Mouse (Mus musculus) midbrain, embryonic 12.5 days (tissue): Measurements from ENCODE around the gene Dact2. TPM values are rescaled to one million over a fixed set of nuclear protein-coding genes. Genes with fewer than 3 reads are reported as not detected.

ENCODE experiments used
- ATAC-seq: fragments of 200-750 bp; cut with Nextera tagmentation; 2 replicates; pipeline ENCODE4 v1.8.0; 2017; ENCODE audit warnings: low read depth, moderate TSS enrichment, moderate library complexity; ENCODE audit not compliant: low FRiP score
- H3K27ac ChIP-seq: fragments of 300-500 bp; sonication (generic); replicated peaks from 2 replicates; pipeline ENCODE4 v1.5.1; 2016; ENCODE audit warnings: mild to moderate bottlenecking
- H3K27me3 ChIP-seq: fragments of 300-500 bp; sonication (generic); 2 replicates; pipeline ENCODE4 v1.6.1; 2016; ENCODE audit warnings: mild to moderate bottlenecking
- H3K36me3 ChIP-seq: fragments of 300-500 bp; sonication (generic); 2 replicates; pipeline ENCODE4 v1.6.1; 2016
- H3K4me1 ChIP-seq: fragments of 300-500 bp; sonication (generic); 2 replicates; pipeline ENCODE4 v1.6.1; 2016
- H3K4me2 ChIP-seq: fragments of 300-500 bp; sonication (generic); replicated peaks from 2 replicates; pipeline ENCODE4 v1.6.1; 2016; ENCODE audit warnings: mild to moderate bottlenecking, moderate library complexity
- H3K4me3 ChIP-seq: fragments of 300-500 bp; sonication (generic); 2 replicates; pipeline ENCODE4 v1.5.1; 2016; ENCODE audit warnings: mild to moderate bottlenecking
- H3K9ac ChIP-seq: fragments of 300-500 bp; sonication (generic); replicated peaks from 2 replicates; pipeline ENCODE4 v1.6.1; 2016; ENCODE audit warnings: mild to moderate bottlenecking, moderate library complexity
- H3K9me3 ChIP-seq: fragments of 300-500 bp; sonication (generic); 2 replicates; pipeline ENCODE4 v1.6.1; 2016; ENCODE audit warnings: mild to moderate bottlenecking
- WGBS: fragments of 180-500 bp; shearing (Covaris S2); methylation state at CpG from one replicate; pipeline ENCODE4 v1.1.7; 2016; 5-methylcytosine and 5-hydroxymethylcytosine counted together
- polyA plus RNA-seq: library from polyadenylated mRNA; unstranded; fragments of >200 nt; fragmentation: Nextera tagmentation; extraction: Ambion mirVana; gene quantifications from 2 replicates; pipeline ENCODE4 v1.2.1, GENCODE M21; 2016

The Dact2 gene
- polyA plus RNA-seq, 1 experiment from 2014 or later: 0.85 TPM

GRCm38 (mm10) chr17:14232629-14233028 lies 28.5 kb upstream of the Dact2 start:
- 52% methylated on average over 3 of the region's 3 CpGs for WGBS
- Histone ChIP-seq H3K4me3 (no peak overlapping the region), H3K36me3 (no peaks in the 10 kb centered on the region), H3K27me3 (peaks cover 6% of the 10 kb centered on the region; the same call in 1 of the 2 replicates), H3K27ac (no peak overlapping the region), H3K9me3 (no peaks in the 10 kb centered on the region), H3K9ac (no peak overlapping the region), H3K4me1 (no peaks in the 10 kb centered on the region), H3K4me2 (no peak overlapping the region)
- 0 out of 2 replicates have a peak, but pooled peaks have one; percentile 41 for ATAC-seq

GRCm38 (mm10) chr17:14230698-14231430 lies 26.8 kb upstream of the Dact2 start:
- Histone ChIP-seq H3K9ac (no peak overlapping the region), H3K36me3 (no peaks in the 10 kb centered on the region), H3K9me3 (no peaks in the 10 kb centered on the region), H3K27me3 (peaks cover 6% of the 10 kb centered on the region; the same call in 1 of the 2 replicates), H3K4me1 (no peaks in the 10 kb centered on the region), H3K4me3 (no peak overlapping the region), H3K4me2 (no peak overlapping the region), H3K27ac (no peak overlapping the region)
- no peak for ATAC-seq
- WGBS: 18% methylated on average over 13 of the region's 13 CpGs

DNA sequence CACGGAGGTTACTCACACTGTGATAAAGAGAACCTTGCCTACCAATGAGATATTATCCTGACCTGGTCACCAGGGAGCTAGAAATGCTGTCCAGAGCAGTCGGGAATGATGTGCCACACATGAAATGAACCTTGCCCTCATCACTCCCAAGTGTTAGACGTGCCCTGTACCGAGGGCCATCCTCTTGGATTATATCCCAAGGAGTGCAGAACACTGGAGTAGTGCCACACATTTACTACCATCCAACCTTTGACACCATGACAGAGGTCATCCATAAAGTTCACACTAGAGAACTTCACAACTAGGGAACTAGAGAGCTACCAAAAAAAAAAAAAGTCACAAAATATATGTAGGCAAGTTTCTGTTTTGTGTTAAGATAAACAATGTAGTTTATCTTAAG lies 24.3 kb upstream of the Dact2 start:
- WGBS: 84% methylated on average over 4 of the region's 4 CpGs
- H3K4me3 ChIP-seq: no peak overlapping the region
- ATAC-seq: no peak

DNA sequence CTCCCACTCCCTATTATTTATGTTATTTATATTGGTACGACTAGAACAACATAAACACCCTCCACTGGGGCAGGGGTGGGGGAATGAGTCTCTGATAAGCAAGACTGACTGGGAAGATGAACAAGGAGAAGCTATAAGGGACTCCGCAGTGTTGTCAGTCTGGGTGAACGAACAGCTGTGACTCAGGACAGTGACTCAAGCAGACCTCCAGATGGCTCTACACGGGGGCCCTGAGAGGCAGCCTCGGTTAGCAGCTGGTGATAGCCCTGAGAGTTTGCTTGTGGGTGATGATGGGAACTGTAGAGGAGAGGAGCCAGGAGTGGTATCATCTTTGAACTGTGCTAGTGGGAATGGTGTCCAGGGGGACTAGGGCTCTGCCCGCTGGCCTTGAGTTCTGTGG lies 23.5 kb upstream of the Dact2 start:
- H3K27ac ChIP-seq: no peak overlapping the region
- no peak overlapping the region for H3K4me3 ChIP-seq
- peaks cover 6% of the 10 kb centered on the region; the same call in 1 of the 2 replicates for H3K27me3 ChIP-seq
- no peak overlapping the region for H3K4me2 ChIP-seq
- WGBS: 66% methylated on average over 6 of the region's 6 CpGs
- ATAC-seq: no peak
- H3K9me3 ChIP-seq: no peaks in the 10 kb centered on the region
- H3K36me3 ChIP-seq: no peaks in the 10 kb centered on the region
- H3K4me1 ChIP-seq: no peaks in the 10 kb centered on the region
- H3K9ac ChIP-seq: no peak overlapping the region

More for the DNA sequence above, 24.3 kb upstream of the Dact2 start:
- Histone ChIP-seq H3K4me2 (no peak overlapping the region), H3K27ac (no peak overlapping the region), H3K9me3 (no peaks in the 10 kb centered on the region), H3K27me3 (peaks cover 6% of the 10 kb centered on the region; the same call in 1 of the 2 replicates), H3K36me3 (no peaks in the 10 kb centered on the region), H3K9ac (no peak overlapping the region), H3K4me1 (no peaks in the 10 kb centered on the region)

- H3K27ac ChIP-seq: no peak overlapping the region
- H3K36me3 ChIP-seq: no peaks in the 10 kb centered on the region
- H3K9me3 ChIP-seq: no peaks in the 10 kb centered on the region
- H3K4me1 ChIP-seq: no peaks in the 10 kb centered on the region
- H3K4me2 ChIP-seq: no peak overlapping the region
- peaks cover 7% of the 10 kb centered on the region; the same call in 1 of the 2 replicates for H3K27me3 ChIP-seq
- WGBS: 36% methylated on average over 4 of the region's 4 CpGs
- H3K9ac ChIP-seq: no peak overlapping the region
- H3K4me3 ChIP-seq: no peak overlapping the region
- ATAC-seq: no peak
Measured at GRCm38 (mm10) chr17:14226778-14227177, 22.7 kb upstream of the Dact2 start.

DNA sequence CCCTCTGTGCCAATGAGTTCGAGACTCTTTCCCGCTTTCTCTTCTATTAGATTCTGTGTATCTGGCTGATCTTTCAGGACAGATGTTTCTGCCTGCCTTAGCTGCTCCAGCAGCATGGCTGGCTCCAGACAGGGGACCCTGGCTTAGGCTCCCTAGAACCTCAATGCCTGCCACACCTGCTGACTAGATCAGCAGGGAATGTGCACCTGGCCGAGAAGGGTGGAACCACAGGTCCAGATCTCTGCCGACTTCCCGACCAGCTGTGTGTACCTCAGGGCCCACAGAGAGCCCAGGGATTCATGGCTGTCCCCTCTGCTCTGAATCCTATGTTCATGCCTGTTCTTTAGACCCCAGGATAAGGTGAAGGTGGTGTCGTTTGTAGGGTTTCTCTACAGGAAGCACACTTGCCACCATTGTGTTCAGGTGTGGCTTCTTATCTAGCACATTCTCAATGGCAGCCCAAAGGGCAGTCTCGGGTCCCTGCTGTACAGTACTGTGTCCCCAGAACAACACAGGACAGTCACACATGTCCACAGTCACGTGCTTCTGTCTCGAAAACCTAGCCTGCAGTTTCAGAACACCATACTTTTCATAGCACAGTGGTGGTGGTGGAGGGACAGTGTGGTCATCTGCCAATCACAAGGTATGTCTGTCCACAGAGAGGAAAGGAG lies 22.0 kb upstream of the Dact2 start:
- 74% methylated on average over 9 of the region's 9 CpGs for WGBS
- no peak overlapping the region for H3K27ac ChIP-seq
- H3K4me1 ChIP-seq: no peaks in the 10 kb centered on the region
- ATAC-seq: no peak
- H3K27me3 ChIP-seq: peaks cover 9% of the 10 kb centered on the region; the same call in 1 of the 2 replicates
- no peak overlapping the region for H3K4me2 ChIP-seq
- H3K9ac ChIP-seq: no peak overlapping the region
- no peaks in the 10 kb centered on the region for H3K36me3 ChIP-seq
- no peak overlapping the region for H3K4me3 ChIP-seq
- H3K9me3 ChIP-seq: no peaks in the 10 kb centered on the region

- no peak for ATAC-seq
- WGBS: 22% methylated on average over 11 of the region's 11 CpGs
- Histone ChIP-seq H3K4me1 (no peaks in the 10 kb centered on the region), H3K27me3 (0 out of 2 replicates have a peak, but pooled peaks cover 4% of the 10 kb centered on the region), H3K4me3 (no peak overlapping the region), H3K27ac (no peak overlapping the region), H3K4me2 (no peak overlapping the region), H3K36me3 (no peaks in the 10 kb centered on the region), H3K9ac (no peak overlapping the region), H3K9me3 (no peaks in the 10 kb centered on the region)
Measured at GRCm38 (mm10) chr17:14221893-14222615, 17.9 kb upstream of the Dact2 start.

- Histone ChIP-seq H3K4me1 (peaks cover 3% of the 10 kb centered on the region; the same call in 1 of the 2 replicates), H3K27ac (no peak overlapping the region), H3K27me3 (0 out of 2 replicates have a peak, but pooled peaks cover 4% of the 10 kb centered on the region), H3K9me3 (no peaks in the 10 kb centered on the region), H3K9ac (no peak overlapping the region), H3K36me3 (no peaks in the 10 kb centered on the region), H3K4me3 (no peak overlapping the region), H3K4me2 (no peak overlapping the region)
- 64% methylated on average over 7 of the region's 7 CpGs for WGBS
- ATAC-seq: 0 out of 2 replicates have a peak, but pooled peaks have one; percentile 12
Measured at GRCm38 (mm10) chr17:14220606-14221202, 16.6 kb upstream of the Dact2 start.

DNA sequence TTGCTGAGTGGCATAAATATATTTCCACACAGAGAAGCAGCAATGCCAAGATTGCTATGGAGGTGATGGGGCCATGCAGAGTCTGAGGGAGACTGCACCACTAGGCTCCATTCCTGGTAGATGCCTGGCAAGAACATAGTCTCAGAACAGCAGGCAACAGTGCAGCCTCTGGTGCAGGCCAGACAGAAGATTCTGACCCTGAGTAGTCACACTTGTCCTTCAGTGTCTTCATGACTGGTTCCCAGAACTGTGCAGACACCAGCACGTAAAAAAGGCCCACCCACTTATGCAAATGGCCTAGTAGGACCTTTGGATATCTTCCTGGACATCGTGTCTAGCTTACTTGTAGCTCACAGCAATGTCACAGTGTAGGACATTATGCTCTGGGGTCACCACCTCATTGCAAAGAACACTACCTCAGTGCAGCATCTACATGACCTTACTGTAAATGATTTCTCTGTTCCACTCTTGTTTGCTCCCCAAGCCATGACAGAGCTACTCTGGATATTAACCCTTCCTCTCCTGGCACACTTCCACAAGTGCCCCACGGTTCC lies 9.9 kb upstream of the Dact2 start:
- Histone ChIP-seq H3K36me3 (no peaks in the 10 kb centered on the region), H3K4me3 (no peak overlapping the region), H3K9me3 (no peaks in the 10 kb centered on the region), H3K9ac (no peak overlapping the region), H3K4me1 (peaks cover 3% of the 10 kb centered on the region; the same call in 1 of the 2 replicates), H3K27me3 (no peaks in the 10 kb centered on the region), H3K27ac (no peak overlapping the region), H3K4me2 (no peak overlapping the region)
- no peak for ATAC-seq
- WGBS: 74% methylated on average over 3 of the region's 3 CpGs

GRCm38 (mm10) chr17:14212796-14213195 lies 8.7 kb upstream of the Dact2 start:
- no peak overlapping the region for H3K9ac ChIP-seq
- H3K9me3 ChIP-seq: no peaks in the 10 kb centered on the region
- H3K4me2 ChIP-seq: no peak overlapping the region
- H3K27me3 ChIP-seq: peaks cover 4% of the 10 kb centered on the region
- no peak overlapping the region for H3K27ac ChIP-seq
- H3K36me3 ChIP-seq: no peaks in the 10 kb centered on the region
- no peak for ATAC-seq
- WGBS: 63% methylated on average over 7 of the region's 7 CpGs
- no peak overlapping the region for H3K4me3 ChIP-seq
- peaks cover 3% of the 10 kb centered on the region; the same call in 1 of the 2 replicates for H3K4me1 ChIP-seq

- no peaks in the 10 kb centered on the region for H3K36me3 ChIP-seq
- H3K4me3 ChIP-seq: no peak overlapping the region
- H3K9ac ChIP-seq: no peak overlapping the region
- H3K27ac ChIP-seq: no peak overlapping the region
- H3K4me1 ChIP-seq: peaks cover 15% of the 10 kb centered on the region
- no peak overlapping the region for H3K4me2 ChIP-seq
- ATAC-seq: no peak
- peaks cover 56% of the 10 kb centered on the region for H3K27me3 ChIP-seq
- WGBS: 29% methylated on average over 5 of the region's 5 CpGs
- no peaks in the 10 kb centered on the region for H3K9me3 ChIP-seq
Measured at GRCm38 (mm10) chr17:14207093-14207561, 3.0 kb upstream of the Dact2 start.
